In the genomic region with DNA sequence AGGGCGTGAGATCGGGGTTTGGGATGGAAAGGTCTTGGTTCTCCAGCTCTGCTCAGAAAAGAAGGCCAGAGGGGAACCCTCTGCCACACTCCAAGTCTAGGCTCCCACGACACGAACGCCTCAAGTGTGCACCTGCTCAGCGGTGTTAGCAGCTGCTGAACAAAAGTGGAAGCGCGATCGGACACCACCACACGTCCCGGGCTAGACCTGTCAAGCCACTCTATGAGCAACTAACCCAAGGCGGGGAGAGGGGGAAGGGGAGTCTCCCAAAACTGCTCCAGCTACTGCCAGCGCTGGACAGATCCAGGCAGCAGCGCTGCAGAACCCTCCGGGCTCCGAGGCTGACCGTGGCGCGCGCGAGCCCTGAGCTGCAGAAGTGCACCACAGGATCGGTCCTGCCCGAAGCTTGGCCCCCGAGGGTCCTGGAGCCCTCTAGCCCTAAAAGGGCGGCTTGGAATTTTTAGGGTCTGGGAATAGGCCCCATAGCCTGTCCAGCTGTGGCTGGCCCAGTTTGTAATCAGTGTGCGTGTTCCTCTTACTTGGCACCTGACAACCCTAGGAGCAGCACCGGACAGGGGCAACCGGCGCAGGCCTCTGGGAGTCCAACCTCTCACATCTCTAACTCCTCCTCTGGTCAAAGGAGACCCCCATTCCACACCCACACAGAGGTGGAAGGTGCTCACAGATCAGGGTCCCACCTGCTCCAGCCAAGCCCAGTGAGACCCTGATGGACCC, we compare ENCODE assay signal across 10 mouse cellular contexts. TPM values are rescaled to one million over a fixed set of nuclear protein-coding genes. Genes with fewer than 3 reads are reported as not detected.
DNase-seq lines count a peak whose midpoint lies in the region; ATAC-seq and TF ChIP-seq lines count a peak whose summit lies in the region.
"Had no signal": no experiment of that assay in that cellular context is flagged by ENCODE, and none has a peak within 500 bp of the region (broad histone marks: within the 10 kb centered on the region; RNA-seq: fewer than 3 reads in every experiment).

No protein-coding gene starts in this region.

- no peak for TF ChIP-seq EP300 in ES-Bruce4 (IDR thresholded peaks at IDR 0.05; ENCODE audit: insufficient read depth, low read depth, low read length)

- H3K4me3 ChIP-seq in ES-Bruce4 (ENCODE audit: low read depth, low read length), result peak overlapping the region; percentile 28
- peak overlapping the region; percentile 12; the same call in 1 of the 2 replicates for H3K4me3 ChIP-seq in intestine, embryonic 16.5 days (ENCODE audit: low read length)
- H3K4me3 ChIP-seq in midbrain, postnatal 0 days (ENCODE audit: low read depth, low read length), result peak overlapping the region; percentile 76

- ATAC-seq in intestine, embryonic 16.5 days, result no peak; the same call in 1 of the 2 replicates
- ATAC-seq in midbrain, postnatal 0 days (ENCODE audit: low FRiP score), result peak; percentile 20; the same call in 1 of the 2 replicates

- no peak overlapping the region for H3K9ac ChIP-seq in ES-Bruce4 (ENCODE audit: low read depth, poor library complexity, severe bottlenecking)
- H3K9ac ChIP-seq in intestine, embryonic 16.5 days (ENCODE audit: low read depth, low read length), result no peak overlapping the region
- H3K9ac ChIP-seq in midbrain, postnatal 0 days (replicated peaks; ENCODE audit: low read length, poor library complexity, severe bottlenecking), result peak overlapping the region; percentile 93
- H3K9ac ChIP-seq: liver, embryonic 14.5 days had no signal

- no peaks in the 10 kb centered on the region for H3K4me1 ChIP-seq in ES-Bruce4 (ENCODE audit: control insufficient read depth, insufficient read depth, low read length)
- H3K4me1 ChIP-seq in intestine, embryonic 16.5 days (ENCODE audit: control insufficient read depth, insufficient read depth, low read length), result peaks cover 12% of the 10 kb centered on the region
- H3K4me1 ChIP-seq in midbrain, postnatal 0 days (ENCODE audit: insufficient read depth, low read length), result peaks cover 12% of the 10 kb centered on the region

- TF ChIP-seq POLR2A in ES-Bruce4 (IDR thresholded peaks at IDR 0.05; ENCODE audit: insufficient read depth, low read length), result no peak

- no peaks in the 10 kb centered on the region for H3K9me3 ChIP-seq in ES-Bruce4 (replicated peaks; ENCODE audit: control insufficient read depth, insufficient read depth, low read length, poor library complexity, severe bottlenecking)
- no peaks in the 10 kb centered on the region for H3K9me3 ChIP-seq in intestine, embryonic 16.5 days (ENCODE audit: control insufficient read depth, low read length)
- no peaks in the 10 kb centered on the region for H3K9me3 ChIP-seq in midbrain, postnatal 0 days (ENCODE audit: low read length)

- peaks cover 11% of the 10 kb centered on the region for H3K27me3 ChIP-seq in ES-Bruce4 (ENCODE audit: control insufficient read depth, insufficient read depth, low read length, poor library complexity, severe bottlenecking)
- peaks cover 52% of the 10 kb centered on the region for H3K27me3 ChIP-seq in intestine, embryonic 16.5 days (replicated peaks; ENCODE audit: control insufficient read depth, insufficient read depth, low read length)
- H3K27me3 ChIP-seq in midbrain, postnatal 0 days (ENCODE audit: insufficient read depth, low read length), result no peaks in the 10 kb centered on the region

- WGBS in intestine, embryonic 16.5 days, result 6% methylated on average over 29 of the region's 29 CpGs
- 2% methylated on average over 28 of the region's 29 CpGs for WGBS in midbrain, postnatal 0 days

- H3K27ac ChIP-seq in ES-Bruce4 (ENCODE audit: insufficient read depth, low read length), result no peak overlapping the region
- no peak overlapping the region for H3K27ac ChIP-seq in intestine, embryonic 16.5 days (ENCODE audit: low read length)
- peak overlapping the region; percentile 91 for H3K27ac ChIP-seq in midbrain, postnatal 0 days (ENCODE audit: low read depth, low read length)
- H3K27ac ChIP-seq: liver, embryonic 14.5 days had no signal

- no peak overlapping the region; the same call in 1 of the 2 replicates for H3K4me2 ChIP-seq in intestine, embryonic 16.5 days (ENCODE audit: low read depth, low read length)
- H3K4me2 ChIP-seq in midbrain, postnatal 0 days (ENCODE audit: low read depth, low read length, poor library complexity, severe bottlenecking), result peak overlapping the region; percentile 92

- no peak for TF ChIP-seq CTCF in ES-Bruce4 (IDR thresholded peaks at IDR 0.05; ENCODE audit: low read depth, low read length)
- no peak for TF ChIP-seq CTCF in midbrain, postnatal 0 days (IDR thresholded peaks at IDR 0.05)

- no peaks in the 10 kb centered on the region for H3K36me3 ChIP-seq in ES-Bruce4 (ENCODE audit: control insufficient read depth, insufficient read depth, low read length, poor library complexity, severe bottlenecking)
- no peaks in the 10 kb centered on the region for H3K36me3 ChIP-seq in intestine, embryonic 16.5 days (ENCODE audit: control insufficient read depth, insufficient read depth, low read length)
- no peaks in the 10 kb centered on the region for H3K36me3 ChIP-seq in midbrain, postnatal 0 days (ENCODE audit: insufficient read depth, low read length)

- DNase-seq in cerebellum, adult 11-12 months, result peak; percentile 63
- no peak for DNase-seq in cerebellum, adult 8-10 months
- DNase-seq in embryo, embryonic 9.5 days (ENCODE audit: extremely low spot score), result peak; percentile 44
- no peak for DNase-seq in midbrain, postnatal 0 days (ENCODE audit: low spot score)
- DNase-seq in ovary, postnatal 10 days (ENCODE audit: low spot score), result no peak
- DNase-seq in thymus, adult 18-20 months, result no peak

RNA-seq across cellular contexts. Expression of a gene that starts 1.2 kb away (rescaled TPM):
- not detected in 2 replicates for polyA plus RNA-seq in ES-Bruce4 (2011; ENCODE audit: insufficient read depth, insufficient read length, low read depth, missing spikeins)
- 0.07 and 0.17 TPM in 2 replicates for polyA plus RNA-seq in intestine, embryonic 16.5 days (2015; fragmentation: Nextera tagmentation; extraction: Ambion mirVana)
- total RNA-seq in midbrain, postnatal 0 days (2014; rRNA removed), result 118 and 123 TPM in 2 replicates
- 17.8 and 20.5 TPM in 2 replicates for polyA plus RNA-seq in midbrain, postnatal 0 days (2015; fragmentation: Nextera tagmentation; extraction: Ambion mirVana)
- polyA plus RNA-seq: C2C12 had no signal

Comparison
In these comparisons a context has a peak if more than half of its experiments do, and no peak if none do; other contexts are left out.
1. DNase-seq: peak in cerebellum, adult 11-12 months (single experiment) and embryo, embryonic 9.5 days (single experiment); none in cerebellum, adult 8-10 months (single experiment), midbrain, postnatal 0 days (single experiment), ovary, postnatal 10 days (single experiment) and thymus, adult 18-20 months (0 of 2).
2. H3K4me3 ChIP-seq: peak in every context shown above with its lines; median percentile 76 in midbrain, postnatal 0 days; 28 in ES-Bruce4; 12 in intestine, embryonic 16.5 days.
3. RNA of a gene that starts 1.2 kb away (polyA plus RNA-seq): 17.8 to 20.5 TPM in midbrain, postnatal 0 days; not detected in ES-Bruce4 and 0.07 to 0.17 TPM in intestine, embryonic 16.5 days; every median in the first group is over 10 times any median in the second.